Mouse (Mus musculus) embryonic fibroblast, embryonic 13.5 days (primary cell): Measurements from ENCODE around the gene Cdcp2. TPM values are rescaled to one million over a fixed set of nuclear protein-coding genes. Genes with fewer than 3 reads are reported as not detected.

ENCODE experiments used
- H3K27ac ChIP-seq: 2 replicates; pipeline ENCODE4 v1.5.1; 2012; ENCODE audit warnings: low read length, control low read depth, inconsistent platforms; ENCODE audit not compliant: insufficient read depth
- H3K4me1 ChIP-seq: 2 replicates; pipeline ENCODE4 v1.6.1; 2011; ENCODE audit warnings: low read length; ENCODE audit not compliant: control insufficient read depth, insufficient read depth
- H3K4me3 ChIP-seq: 2 replicates; pipeline ENCODE4 v1.5.1; 2011; ENCODE audit warnings: mild to moderate bottlenecking, control low read depth, low read length; ENCODE audit not compliant: insufficient read depth
- CTCF ChIP-seq: IDR thresholded peaks from 2 replicates; pipeline ENCODE4 v1.5.1; 2011; ENCODE audit warnings: mild to moderate bottlenecking, control low read depth, low read length, moderate library complexity, borderline replicate concordance; ENCODE audit not compliant: insufficient read depth
- POLR2A ChIP-seq: IDR thresholded peaks from 2 replicates; pipeline ENCODE4 v1.6.1; 2011; ENCODE audit warnings: low read depth, mild to moderate bottlenecking, control low read depth, low read length, moderate library complexity
- polyA plus RNA-seq: library from polyadenylated mRNA; stranded (reverse); fragments of >200 nt; gene quantifications from 2 replicates; pipeline ENCODE4 v1.2.4, GENCODE M21; 2011; ENCODE audit warnings: low read depth; ENCODE audit not compliant: missing spikeins, insufficient read length

Cdcp2 gene
- polyA plus RNA-seq, 1 experiment: not detected

DNA sequence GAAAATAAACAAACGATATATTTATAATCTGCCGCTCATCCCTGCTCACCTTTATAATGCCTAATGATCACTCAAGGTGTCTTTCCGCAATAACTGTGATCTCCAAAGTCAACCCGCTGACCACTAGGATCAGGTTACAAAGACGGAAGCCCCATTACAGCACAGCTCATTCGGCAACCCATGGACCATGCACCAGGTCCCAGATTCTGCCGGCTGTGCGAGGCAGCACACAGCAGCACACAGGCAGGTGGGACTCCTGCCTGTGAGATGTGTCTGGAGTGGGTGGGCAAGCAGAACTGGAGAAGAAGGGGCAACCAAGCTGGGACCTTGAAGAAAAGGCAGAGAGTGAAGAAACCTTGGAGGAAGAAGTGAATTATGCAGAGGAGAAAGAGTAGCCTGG lies 17.6 kb downstream of the Cdcp2 start:
- H3K27ac ChIP-seq: no peak overlapping the region
- no peak overlapping the region for H3K4me3 ChIP-seq
- no peak for TF ChIP-seq CTCF
- TF ChIP-seq POLR2A: no peak
- H3K4me1 ChIP-seq: no peaks in the 10 kb centered on the region

DNA sequence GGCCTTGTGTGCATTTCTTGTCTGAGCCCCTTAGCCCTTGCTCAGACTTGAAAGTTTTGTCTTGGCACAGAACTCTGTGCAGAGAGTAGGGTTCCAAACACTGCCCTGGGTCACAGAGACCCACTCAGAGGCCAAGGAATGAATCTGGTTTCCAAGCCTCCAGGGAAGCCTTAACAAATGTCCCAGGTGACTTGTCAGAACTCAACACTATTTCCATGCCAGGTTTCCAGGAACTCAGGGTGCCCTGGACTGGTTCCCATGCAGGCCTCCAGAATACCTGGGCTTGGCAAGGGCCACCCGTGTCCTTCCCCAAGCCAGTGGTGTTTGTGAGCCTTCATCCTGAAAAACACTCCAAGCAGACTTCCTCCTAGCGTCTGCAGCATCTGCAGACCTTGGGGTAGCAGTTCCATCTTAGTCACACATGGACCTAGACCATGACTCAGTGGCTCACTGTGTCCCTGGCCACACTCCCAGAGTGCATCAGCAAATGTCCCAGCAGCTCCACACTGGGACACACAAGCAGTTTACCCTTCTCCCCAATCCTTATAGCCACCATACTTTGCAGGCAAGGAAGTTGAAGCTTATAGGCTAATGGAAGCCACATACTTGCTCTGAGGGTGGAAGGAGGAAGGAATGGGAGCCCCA lies 21.2 kb downstream of the Cdcp2 start:
- Histone ChIP-seq H3K27ac (no peak overlapping the region), H3K4me3 (no peak overlapping the region), H3K4me1 (no peaks in the 10 kb centered on the region)
- TF ChIP-seq POLR2A: no peak
- no peak for TF ChIP-seq CTCF

DNA sequence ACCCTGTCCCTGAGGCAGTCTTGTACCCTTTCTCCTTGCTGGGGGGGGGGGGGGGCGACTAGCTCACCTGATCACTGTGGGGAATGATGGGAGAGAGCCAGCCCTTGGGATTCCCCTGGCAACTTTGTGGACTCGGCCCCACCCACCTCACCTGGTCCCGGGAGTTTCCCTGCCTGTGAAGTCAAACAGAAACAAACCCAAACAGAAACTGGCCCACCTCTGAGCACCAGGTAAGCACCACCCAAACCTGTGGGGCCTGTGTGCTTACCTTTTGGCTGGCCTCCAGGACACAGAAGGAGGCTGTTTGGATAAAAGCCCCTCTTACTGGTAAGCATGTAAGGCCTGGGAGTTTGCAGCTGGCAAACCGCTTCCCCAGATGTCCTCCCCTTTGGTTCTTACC lies 22.4 kb downstream of the Cdcp2 start:
- Histone ChIP-seq H3K27ac (no peak overlapping the region), H3K4me1 (no peaks in the 10 kb centered on the region), H3K4me3 (no peak overlapping the region)
- TF ChIP-seq POLR2A (no peak), CTCF (no peak)

DNA sequence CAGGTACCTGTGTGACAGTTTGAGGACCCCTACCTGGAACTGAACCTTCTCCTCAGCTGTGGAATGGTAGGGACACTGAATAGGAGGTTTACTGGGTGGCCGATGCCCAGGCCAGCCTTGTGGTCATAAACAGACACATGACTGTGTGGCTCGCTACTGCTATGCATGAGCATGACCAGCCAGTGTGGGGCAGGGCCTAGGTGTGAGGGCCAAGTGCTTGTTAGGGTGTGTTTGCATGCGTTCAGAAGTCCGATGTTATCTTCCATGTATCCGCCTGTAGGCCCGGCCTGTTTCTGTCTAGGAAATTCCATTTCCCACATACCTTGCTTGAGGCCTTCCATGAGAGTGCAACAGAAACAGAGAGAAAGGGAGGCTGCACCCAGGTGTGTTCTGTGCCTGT lies 24.0 kb downstream of the Cdcp2 start:
- no peak overlapping the region for H3K27ac ChIP-seq
- TF ChIP-seq CTCF (no peak), POLR2A (no peak)
- no peaks in the 10 kb centered on the region for H3K4me1 ChIP-seq
- H3K4me3 ChIP-seq: no peak overlapping the region

DNA sequence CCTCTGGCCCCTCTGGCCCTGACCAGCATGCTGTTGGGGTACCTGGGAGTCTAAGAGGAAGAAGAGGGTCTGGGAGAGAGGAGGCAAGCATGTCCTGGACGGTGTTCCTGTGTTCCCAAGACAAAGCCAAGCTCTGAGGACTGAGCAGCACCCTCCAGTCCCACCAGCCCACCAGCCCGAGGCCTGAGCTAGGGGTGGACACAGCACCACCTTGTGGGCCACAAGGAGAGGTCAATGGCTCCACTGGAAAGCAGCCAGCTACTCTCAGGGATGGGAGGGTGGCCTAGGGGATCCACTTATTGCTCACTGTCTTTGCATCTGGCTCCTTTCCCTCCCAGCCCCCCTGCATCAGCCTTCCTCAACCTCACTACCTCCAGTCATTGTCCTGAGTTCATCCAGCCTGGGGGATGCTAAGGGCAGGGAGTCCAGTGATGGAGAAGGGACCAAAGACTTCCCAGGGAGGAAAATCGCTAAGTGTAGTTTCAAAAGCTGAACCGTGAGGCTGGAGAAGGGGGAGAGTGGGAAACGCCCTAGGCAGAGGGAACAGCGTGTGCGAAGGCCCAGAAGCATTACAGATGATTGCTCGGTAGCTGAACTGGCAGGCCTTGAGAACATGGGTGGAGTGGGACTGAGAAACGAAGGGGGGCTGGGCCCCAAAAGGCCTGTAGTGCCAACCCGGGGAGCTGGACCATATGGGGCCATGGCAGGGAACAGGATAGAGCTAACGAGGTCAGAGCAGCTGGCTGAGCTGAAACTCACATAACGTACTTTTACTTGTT lies 24.7 kb downstream of the Cdcp2 start:
- TF ChIP-seq POLR2A (no peak), CTCF (peak; percentile 52; the same call in 1 of the 2 replicates)
- Histone ChIP-seq H3K4me1 (no peaks in the 10 kb centered on the region), H3K27ac (no peak overlapping the region), H3K4me3 (no peak overlapping the region)

DNA sequence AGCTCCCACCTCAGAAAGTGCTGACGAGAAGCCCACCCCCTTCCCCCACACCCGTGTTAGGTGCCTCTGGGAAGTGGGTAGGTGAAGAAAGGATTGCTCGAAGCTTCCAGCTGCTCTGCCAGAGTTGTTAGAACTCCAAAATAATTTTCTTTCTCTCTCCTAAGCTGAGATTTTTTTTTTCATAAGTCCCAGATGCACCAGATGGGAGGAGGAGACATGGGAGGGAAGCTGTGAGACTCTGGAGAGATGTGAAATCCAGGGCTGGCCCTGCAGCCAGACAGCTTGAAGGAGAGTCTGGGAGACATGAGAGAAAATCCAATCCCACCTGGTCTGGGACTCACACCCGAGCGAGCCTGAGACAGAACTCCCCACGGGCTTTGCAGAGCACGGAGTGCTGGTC lies 27.7 kb downstream of the Cdcp2 start:
- Histone ChIP-seq H3K27ac (no peak overlapping the region), H3K4me1 (no peaks in the 10 kb centered on the region), H3K4me3 (no peak overlapping the region)
- TF ChIP-seq POLR2A: no peak
- no peak for TF ChIP-seq CTCF

DNA sequence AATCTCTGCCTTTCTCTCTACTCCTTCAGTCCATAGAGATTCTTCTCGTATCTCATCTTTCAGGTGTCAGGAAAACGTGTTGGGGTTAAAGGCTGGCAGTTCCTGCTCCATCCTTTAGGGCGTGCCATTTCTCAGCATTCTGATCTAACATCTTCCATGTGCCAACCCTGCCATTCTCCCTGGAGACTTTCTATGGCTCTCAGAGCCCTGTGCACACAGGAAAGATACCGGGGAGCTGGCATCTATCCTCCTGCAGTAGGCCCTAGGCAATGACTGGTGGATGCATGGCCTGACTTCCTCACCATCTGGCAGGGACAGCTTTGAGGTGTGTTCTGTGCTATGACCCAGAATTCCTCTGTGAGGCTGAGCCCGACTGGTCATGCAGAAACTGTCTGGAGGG lies 28.4 kb downstream of the Cdcp2 start:
- Histone ChIP-seq H3K4me1 (no peaks in the 10 kb centered on the region), H3K4me3 (no peak overlapping the region), H3K27ac (no peak overlapping the region)
- TF ChIP-seq CTCF: no peak
- TF ChIP-seq POLR2A: no peak

DNA sequence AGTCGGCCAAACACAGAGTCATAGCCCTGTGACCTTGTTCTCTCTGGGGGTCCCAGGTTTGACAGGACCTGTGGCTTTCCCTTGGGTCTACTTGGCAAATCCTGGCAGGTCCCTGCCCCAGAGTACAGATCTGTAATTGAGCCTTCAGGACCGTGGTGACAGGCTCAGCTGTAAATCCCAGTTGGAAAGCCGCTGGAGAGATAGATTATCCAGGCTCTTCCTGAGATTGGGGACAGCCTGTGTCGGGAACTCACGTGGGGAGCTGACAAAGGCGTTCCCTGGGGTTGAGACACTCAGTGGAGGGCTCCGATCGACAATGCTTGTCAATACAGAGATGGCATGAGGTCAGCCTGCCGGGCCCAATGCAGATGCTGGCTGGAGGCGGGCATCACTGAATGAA lies 29.7 kb downstream of the Cdcp2 start:
- H3K4me1 ChIP-seq: no peaks in the 10 kb centered on the region
- H3K27ac ChIP-seq: no peak overlapping the region
- no peak overlapping the region for H3K4me3 ChIP-seq
- no peak for TF ChIP-seq CTCF
- TF ChIP-seq POLR2A: no peak

DNA sequence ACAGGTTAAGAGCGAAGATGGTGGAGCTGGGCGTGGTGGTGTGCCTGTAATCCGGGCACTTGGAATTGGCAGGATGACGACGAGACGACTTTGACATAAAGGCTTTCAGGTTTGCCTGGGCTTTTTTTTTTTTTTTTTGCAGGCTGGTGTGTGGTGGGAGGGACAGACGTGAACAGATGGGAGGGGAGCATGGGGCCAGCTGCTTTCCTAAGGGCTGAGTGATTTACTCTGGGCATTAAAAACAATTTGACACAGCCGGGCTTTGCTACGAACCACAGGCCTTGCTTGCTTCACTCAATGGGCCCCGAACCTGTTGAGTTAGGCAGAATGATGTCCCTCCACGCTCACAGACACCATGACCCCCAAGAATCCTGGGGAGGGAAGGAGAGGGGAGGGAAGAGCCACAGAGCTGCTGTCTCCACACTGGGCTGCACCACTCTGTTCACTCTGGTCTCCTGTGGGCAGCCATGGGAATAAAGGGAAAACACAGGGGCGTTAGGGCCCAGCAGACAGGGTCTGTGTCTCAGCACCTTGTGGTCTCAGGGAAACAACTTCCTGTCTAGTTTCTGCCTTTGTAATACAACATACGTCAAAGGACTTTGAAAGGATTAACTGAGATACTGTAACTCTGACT lies 30.3 kb downstream of the Cdcp2 start:
- Histone ChIP-seq H3K27ac (no peak overlapping the region), H3K4me1 (no peaks in the 10 kb centered on the region), H3K4me3 (no peak overlapping the region)
- no peak for TF ChIP-seq POLR2A
- TF ChIP-seq CTCF: no peak
